Mouse (Mus musculus): ENCODE results near the gene Snapin.

Gene Snapin

GRCm38 (mm10) chr3:90490696-90491256, at the start of gene Snapin:
TSS of gene Snapin (minus strand) at chr3:90491033.
- DNase-seq (ENCODE audit: low spot score) = peak; percentile 98

GRCm38 (mm10) chr3:90537905-90538296, 47.1 kb upstream of the Snapin start:
- no peak for DNase-seq (ENCODE audit: low spot score)

- DNase-seq (ENCODE audit: low spot score) = no peak
These were observed 46.5 kb upstream of the Snapin start, which contains the start of gene S100a16 for GRCm38 (mm10) chr3:90537141-90537904. TSS of gene S100a16 (plus strand) at chr3:90537254.

DNA sequence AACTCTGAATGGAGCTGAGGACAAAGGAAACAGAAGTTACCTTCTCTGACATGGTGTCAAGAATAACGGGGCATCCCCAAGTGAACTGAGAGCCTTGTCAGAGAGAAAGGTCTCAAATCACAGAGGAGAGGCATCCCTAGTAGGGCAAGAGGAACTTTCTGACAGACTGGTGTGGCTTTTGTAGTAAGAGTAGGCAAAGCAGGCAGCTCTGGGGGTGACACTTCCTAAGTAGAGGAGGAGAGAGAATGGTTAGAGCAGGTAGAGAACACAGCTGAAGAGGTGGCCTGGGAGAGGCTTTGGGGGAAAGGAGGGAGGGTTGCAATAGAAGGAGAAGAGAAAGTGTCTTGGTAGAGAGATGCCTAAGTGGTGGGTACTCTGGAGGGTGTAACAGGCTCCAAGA, 44.6 kb upstream of the Snapin start:
- DNase-seq (ENCODE audit: low spot score) = no peak

GRCm38 (mm10) chr3:90531713-90532112, 40.9 kb upstream of the Snapin start:
- no peak for DNase-seq (ENCODE audit: low spot score)

DNA sequence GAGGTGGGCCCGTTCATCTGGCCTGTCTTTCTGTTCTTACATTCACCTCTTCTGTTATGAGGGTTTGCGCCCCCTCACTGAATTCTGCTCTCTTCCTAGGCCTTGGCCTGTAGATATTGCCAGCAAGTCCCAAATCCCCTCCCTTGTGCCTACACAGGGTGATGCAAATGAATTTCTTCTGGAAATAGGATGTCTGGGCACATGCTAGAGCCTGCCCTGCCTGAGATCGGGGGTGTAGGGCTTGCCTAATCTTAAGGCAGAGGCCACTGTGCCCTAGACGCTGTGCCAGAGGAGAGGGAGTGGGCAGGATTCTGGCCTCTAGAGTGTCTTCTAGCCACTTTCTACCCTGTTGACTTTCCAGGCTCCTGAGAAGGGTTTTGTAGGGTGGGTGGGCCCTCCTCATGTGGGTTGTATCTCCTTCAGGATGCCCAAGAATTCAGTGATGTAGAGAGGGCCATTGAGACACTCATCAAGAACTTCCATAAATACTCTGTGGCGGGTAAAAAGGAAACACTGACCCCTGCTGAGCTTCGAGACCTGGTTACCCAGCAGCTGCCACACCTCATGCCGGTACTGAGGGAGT, 36.5 kb upstream of the Snapin start:
- no peak for DNase-seq (ENCODE audit: low spot score)

DNA sequence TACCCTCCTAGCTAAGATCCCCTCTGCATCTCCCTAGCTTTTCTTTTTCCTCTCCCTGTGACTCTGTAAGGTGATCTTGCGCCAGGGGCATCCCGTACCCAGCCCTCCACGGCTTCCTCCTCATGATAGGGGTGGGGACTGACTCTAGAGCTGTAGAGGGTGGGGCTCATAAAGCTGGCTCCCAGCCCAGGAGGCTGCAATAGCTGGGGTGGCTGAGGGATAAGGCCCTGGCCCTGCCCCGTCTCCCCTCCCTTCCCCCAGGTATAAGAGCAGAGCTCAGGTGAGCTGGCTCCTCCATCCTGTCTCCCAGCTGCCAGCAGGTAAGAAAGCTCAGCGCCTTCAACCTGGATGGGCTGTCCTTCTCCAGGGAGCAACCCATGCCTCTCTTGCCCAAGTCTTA, 35.7 kb upstream of the Snapin start, which contains the start of gene S100a14:
Gene S100a14 (plus strand): TSS at position 277 of the 400 bp plus-strand sequence.
- no peak for DNase-seq (ENCODE audit: low spot score)

DNA sequence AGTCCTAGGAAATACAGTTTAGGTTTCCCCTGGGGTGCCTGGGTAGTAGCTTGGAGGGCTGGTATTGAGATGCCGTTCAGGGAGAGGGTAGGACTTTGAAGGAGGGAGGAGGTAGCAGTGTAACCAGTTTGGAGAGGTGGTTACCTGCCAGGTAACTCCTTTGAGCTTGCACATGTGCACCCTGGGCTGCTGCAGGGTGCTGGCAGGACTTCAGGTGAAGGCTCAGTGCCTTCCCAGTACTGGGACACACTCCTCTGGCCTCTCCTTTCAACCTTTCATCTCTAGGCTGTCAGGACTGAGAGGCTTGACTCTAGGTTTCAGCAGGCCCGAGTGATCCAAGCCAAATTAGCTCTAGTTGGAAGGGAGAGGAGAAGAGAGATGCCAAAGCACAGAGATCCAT, 35.2 kb upstream of the Snapin start:
- no peak for DNase-seq (ENCODE audit: low spot score)

DNA sequence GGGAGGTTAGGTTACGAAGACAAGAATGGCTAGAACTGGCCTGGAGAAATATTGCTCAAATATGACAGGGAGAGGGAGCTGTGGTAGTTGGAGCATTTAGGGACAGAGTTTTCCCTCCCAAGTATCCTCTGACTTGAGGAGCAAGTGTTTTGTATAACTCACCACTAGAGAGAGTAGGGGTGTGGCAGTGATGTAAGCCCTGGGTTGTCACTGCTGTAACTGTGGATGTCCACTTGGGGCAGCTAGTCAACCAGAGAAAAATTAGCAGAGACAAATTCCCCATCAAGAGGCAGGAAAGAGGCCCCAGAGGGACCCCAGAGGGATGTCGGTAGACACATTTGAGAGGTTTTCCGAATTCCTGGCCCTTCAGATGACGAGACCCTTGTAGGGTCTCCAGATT, 34.6 kb upstream of the Snapin start:
- DNase-seq (ENCODE audit: low spot score) = peak; percentile 72

DNA sequence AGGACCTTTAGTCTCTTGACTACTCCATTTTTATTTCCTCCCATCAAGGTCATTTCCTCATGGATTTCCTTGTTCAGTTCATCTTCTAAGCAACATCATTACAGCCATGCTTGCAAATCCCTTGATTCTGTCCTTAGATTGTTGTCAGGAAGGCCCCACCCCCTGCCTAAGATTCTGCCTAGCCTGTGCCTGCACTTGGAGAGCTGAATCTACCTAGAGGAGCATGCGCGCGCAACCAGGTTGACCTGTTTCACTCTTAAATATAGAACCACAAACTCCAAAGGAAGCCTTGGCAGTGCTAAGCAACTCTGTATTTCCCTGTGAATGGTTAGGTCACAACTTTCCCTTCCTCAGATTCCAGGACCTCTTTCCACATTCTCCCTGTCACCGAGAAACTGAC, 26.9 kb upstream of the Snapin start:
- no peak for DNase-seq (ENCODE audit: low spot score)

DNA sequence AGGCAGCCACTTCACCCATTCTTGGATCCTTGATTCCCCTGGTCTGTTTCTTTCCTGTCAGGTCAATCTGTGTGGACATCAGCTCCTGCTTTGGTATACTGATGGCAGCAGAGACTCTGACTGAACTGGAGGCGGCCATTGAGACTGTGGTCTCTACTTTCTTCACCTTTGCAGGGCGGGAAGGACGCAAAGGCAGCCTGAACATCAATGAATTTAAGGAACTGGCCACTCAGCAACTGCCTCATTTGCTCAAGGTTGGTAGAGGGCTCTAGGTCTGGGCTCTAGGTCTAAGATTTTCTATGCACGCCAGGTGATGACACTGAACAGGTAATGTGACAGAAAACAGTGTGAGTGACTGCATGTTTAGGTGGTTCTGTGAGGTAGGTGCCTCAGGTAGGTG, 25.0 kb upstream of the Snapin start:
- no peak for DNase-seq (ENCODE audit: low spot score)

DNA sequence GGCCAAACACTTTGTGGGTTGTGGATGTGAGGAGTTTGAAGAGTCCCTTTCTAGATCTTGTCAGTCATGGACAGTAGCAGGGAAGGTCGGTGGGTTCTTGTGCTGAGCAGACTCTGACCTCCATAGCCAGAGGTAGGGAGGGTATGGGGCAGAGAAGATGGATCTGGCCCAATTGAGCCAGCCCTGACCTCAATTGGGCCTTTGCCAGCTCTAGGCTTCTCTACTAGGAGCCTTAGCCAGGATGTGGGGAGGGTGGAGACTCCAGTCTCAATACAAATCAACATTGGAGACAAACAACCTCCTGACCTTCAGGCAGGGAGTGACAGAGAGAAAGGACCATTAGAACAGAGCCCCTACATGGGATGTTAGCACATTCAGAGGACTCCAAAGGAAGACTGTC, 24.4 kb upstream of the Snapin start:
- DNase-seq (ENCODE audit: low spot score) = no peak

GRCm38 (mm10) chr3:90514691-90515090, 23.9 kb upstream of the Snapin start:
- DNase-seq (ENCODE audit: low spot score) = peak; percentile 68

GRCm38 (mm10) chr3:90513796-90514590, 23.2 kb upstream of the Snapin start, which contains the start of the genes S100a1 and S100a13:
TSS of gene S100a1 (minus strand) at chr3:90514392.
TSS of gene S100a13 (plus strand) at chr3:90514435.
- peak; percentile 53 for DNase-seq (ENCODE audit: low spot score)

GRCm38 (mm10) chr3:90512948-90513642, 22.3 kb upstream of the Snapin start:
- no peak for DNase-seq (ENCODE audit: low spot score)

GRCm38 (mm10) chr3:90512276-90512675, 21.4 kb upstream of the Snapin start:
- DNase-seq (ENCODE audit: low spot score) = no peak

DNA sequence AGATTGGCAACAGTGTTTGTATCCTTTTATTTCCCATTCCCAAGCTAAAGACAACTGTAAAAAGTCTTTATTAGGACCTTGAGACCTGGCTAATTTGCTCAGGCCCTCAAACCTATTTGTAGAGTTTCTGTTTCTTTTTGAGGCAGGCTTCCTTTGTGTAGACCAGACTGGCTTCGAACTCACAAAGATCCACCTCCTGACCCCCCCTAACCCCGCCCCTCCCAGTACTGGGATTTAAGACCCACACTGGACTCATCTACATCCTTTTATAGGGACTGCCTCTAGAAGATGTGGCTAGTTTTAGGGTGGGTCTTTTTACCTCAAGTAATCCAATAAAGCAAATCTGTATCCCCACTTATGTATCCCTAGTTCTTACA, 18.9 kb upstream of the Snapin start:
- no peak for DNase-seq (ENCODE audit: low spot score)

DNA sequence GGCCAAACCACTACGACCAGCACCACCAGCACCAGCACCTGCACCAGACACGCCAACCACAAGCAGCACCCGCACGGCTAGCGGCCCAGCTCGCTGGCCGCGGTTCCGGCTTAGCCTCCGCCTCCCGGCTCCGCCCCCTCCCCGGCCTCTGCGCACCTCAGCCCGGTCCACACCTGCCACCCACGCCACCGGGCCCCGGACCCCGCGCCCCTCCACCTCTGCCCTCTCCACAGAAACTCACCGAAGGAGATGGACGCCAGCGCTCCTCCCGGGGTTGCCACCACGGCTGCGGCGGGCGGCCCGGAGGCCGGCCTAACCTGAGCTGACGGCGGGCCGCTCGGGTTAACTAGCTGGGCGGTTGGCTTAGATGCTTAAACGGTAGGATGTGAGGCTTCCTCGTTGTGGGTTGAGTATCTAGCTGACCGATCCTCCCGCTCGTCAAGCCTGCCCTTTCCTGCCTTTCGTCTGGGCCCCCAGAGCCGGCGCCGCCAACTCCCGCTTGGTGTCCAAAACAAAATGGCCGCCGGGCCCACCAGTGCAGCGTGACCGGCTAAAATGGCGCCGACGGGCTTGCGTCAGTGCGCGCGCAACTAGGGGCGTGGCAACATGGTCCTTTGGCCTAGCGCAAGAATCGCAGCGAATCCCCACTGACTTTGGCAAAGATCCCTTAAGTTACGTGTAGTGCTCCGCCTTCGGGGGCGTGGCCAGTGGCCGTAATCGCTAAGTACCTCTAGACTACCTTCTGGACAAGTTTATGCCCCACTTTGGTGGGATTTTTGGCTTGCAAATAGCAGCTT, 18.3 kb upstream of the Snapin start, which contains the start of gene Chtop:
Gene Chtop (minus strand): TSS at position 549 of the 797 bp plus-strand sequence.
- DNase-seq (ENCODE audit: low spot score) = peak; percentile 100

DNA sequence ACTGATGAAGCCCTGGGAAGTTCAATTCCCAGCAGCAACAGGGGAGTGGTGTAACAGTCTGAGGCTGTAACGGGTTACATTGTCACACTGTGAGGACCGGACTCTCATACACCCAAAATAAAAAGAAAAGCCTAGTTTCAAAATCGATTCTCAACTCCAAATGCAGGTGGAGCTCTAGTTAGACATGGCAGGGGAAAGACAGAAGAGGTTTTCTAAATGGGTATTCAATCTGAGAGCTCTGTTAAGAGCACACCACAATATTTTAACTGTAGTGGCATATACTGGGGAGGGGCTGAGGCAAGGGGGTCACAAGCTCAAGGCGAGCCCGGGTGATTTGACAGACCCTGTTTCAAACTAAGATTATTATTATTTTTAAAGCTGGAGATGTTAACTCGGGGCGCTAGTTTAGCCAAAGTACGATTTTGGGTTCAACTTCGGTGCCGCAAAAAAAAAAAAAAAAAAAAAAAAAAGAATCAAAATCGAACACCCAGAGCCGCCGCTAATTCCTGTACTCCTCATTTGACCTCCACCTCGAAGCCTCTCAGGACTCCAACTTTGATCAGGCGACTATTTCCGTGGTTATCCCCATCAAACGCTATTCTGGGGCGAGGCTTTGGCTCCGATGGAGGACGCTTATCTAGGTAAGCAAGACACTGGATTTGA, 17.6 kb upstream of the Snapin start:
- no peak for DNase-seq (ENCODE audit: low spot score)

GRCm38 (mm10) chr3:90506362-90506761, 15.5 kb upstream of the Snapin start:
- DNase-seq (ENCODE audit: low spot score) = no peak
